Mouse (Mus musculus) right cerebral cortex, postnatal 14 days (tissue): ENCODE data around the gene Adprhl2.

Source experiments
- DNase-seq: peaks from one replicate; pipeline ENCODE4 v3.0.0; 2022

Gene Adprhl2

DNA sequence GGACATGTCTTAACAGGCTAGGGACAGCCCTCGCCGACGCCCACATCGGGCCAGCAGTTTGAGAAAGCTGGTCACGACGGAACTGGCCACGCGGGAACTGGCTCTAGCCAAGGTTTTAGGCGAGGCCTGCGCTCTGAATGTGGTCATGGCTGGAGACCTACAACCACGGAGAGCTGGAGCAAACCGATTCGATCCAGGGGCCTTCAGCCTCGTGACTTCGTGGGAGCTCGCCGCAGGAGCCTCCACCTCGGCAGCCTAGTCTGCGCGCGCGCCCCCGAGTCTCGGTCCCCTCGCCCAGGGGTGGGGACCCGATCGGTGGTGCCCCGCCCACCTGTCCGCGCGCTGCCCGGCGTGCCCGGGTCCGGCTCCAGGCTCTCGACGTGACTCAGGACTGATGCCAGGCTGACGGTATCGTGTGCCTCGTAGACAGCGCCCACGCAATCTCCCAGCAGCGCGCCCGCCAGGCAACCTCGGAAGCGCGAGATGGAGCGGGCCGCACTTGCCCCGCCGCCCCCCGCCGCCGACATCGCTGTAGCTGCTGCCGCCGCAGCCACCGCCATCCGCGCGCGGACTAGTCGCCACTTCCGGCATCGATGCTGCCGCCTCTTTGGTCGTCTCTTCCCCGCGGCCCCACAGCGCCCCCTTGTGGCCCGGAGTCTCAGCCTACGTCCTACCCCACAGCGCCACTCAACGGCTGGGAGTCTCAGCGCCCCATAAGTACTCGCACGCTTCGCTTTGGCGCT, at the start of gene Adprhl2:
Gene Adprhl2 (minus strand): TSS at position 593 of the 743 bp plus-strand sequence.
- peak; percentile 100 for DNase-seq

DNA sequence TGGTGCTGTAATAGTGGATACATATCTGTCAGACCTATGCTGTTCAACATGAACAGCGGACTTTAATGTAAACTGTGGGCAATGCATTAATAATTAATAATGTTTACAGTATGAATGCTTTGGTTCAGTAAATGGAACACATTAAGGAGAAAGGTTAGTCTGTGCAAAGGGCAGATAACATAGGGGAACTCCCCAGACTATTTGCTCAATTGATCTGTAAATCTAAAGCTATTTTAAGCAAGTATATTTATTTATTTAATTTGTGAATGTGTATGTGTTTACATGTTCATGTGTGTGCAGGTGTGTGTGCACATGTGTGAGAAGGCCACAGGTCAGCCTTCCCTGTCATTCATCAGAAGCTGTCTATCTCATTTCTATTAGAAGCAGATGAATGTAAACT, 38.6 kb upstream of the Adprhl2 start:
- DNase-seq, result no peak

- DNase-seq, result no peak
Observed at GRCm38 (mm10) chr4:126343451-126343850, 21.9 kb upstream of the Adprhl2 start.

GRCm38 (mm10) chr4:126339461-126339860, 18.0 kb upstream of the Adprhl2 start:
- DNase-seq, result no peak

DNA sequence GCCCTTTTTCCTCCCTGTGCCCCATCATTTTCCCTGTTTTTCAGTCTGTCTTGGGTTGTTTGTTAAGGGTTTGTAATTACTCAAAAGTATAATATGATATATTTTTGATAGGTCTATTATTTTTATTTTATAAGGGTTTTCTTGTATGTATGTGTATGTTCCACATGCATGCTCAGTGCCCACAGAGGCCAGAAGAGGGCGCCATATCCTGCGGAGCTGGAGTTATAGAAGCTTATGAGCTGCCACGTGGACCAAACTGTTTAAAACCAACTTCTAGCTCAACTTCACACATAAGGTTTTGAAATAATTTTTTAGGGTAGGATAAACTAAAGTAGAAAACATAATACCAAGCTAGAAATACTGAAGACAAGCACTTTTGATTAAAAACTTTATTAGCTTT, 10.9 kb upstream of the Adprhl2 start:
- DNase-seq, result no peak

- DNase-seq, result no peak
Observed at GRCm38 (mm10) chr4:126331751-126332150, 10.2 kb upstream of the Adprhl2 start.

DNA sequence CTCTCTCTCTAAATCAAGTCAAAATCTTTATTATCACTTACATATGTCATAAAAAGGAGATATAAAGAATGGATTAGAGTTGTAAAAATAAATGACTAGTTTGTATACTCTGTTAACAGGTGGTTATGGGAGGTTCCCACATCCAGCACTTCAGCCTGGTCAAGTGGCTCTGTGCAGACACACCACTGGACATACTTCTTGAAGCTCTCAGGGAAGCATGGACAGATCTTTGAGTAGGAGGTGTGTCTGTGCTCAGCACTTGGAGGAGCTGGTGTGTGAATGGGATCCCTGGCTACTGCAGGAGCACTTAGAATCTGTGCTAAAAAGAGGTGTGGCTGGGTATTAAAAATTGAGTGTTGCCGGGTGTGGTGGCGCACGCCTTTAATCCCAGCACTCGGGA, 8.8 kb upstream of the Adprhl2 start:
- no peak for DNase-seq

GRCm38 (mm10) chr4:126326036-126326435, 4.5 kb upstream of the Adprhl2 start:
- DNase-seq, result no peak

- DNase-seq, result no peak
Observed at GRCm38 (mm10) chr4:126325281-126325861, 3.9 kb upstream of the Adprhl2 start, which contains the start of gene Tekt2. Gene Tekt2 (minus strand): TSS chr4:126325688.

DNA sequence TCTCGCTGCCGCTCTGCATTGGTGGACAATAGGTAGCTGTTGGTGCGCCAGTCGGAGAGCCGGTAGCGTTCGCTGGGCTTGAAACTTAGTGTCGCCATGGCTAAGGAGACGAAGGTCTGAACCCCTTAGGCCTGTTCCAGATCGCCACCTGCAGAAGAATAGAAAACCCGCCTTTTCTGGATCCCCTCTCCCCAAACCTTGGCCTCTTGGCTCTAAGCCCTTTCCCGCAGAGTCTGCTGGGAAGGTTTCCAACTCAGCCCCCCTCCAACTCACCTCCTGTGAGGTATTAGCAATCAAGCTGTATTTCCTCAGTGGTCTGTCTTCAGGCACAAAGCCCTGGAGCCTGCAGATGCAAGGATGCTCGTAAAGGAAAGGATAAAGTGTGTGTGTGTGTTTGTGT, 3.4 kb upstream of the Adprhl2 start:
- DNase-seq, result no peak

GRCm38 (mm10) chr4:126322646-126323045, 1.1 kb upstream of the Adprhl2 start:
- no peak for DNase-seq

GRCm38 (mm10) chr4:126321854-126322511, 480 bp upstream of the Adprhl2 start:
- no peak for DNase-seq

DNA sequence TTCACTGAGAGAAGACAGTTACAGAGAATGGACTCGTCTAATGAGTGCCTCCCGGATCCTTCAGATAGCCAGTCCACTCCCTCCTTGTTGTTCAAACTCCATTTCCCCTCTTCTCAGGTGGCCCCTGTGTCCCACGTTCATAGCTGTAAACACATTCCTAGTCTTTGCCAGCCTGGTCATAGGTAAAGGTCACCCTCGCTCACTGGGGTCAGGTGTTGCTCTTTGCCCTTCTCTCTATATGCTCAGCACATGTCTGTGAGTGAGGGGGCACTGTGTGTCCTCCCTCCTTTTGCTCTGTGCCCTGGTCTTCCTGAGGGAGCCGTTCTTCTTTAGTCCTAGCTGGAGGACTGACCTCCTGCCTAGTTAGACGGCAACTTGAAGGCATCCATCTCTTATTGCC, 1.7 kb downstream of the Adprhl2 start:
- DNase-seq, result no peak

GRCm38 (mm10) chr4:126316443-126317040, 5.0 kb downstream of the Adprhl2 start:
- no peak for DNase-seq

- DNase-seq, result no peak
Observed at GRCm38 (mm10) chr4:126315931-126316330, 5.6 kb downstream of the Adprhl2 start.

GRCm38 (mm10) chr4:126314393-126314792, 7.1 kb downstream of the Adprhl2 start:
- no peak for DNase-seq

- DNase-seq, result no peak
Observed at GRCm38 (mm10) chr4:126313202-126313601, 8.3 kb downstream of the Adprhl2 start.

DNA sequence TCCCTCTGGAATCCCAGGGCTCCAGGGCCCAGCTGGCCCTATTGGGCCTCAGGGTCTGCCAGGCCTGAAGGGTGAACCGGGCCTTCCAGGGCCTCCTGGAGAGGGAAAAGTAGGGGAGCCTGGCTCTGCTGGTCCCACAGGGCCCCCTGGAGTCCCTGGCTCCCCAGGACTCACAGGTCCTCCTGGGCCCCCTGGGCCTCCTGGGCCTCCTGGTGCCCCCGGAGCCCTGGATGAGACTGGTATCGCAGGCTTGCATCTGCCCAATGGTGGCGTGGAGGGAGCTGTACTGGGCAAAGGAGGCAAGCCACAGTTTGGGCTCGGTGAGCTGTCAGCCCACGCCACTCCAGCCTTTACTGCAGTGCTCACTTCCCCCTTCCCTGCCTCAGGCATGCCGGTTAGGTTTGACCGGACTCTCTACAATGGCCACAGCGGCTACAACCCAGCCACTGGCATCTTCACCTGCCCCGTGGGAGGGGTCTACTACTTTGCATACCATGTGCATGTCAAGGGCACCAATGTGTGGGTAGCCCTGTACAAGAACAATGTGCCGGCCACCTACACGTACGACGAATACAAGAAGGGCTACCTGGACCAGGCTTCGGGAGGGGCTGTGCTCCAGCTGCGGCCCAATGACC, 9.8 kb downstream of the Adprhl2 start:
- DNase-seq, result no peak

- no peak for DNase-seq
Observed at GRCm38 (mm10) chr4:126310344-126310743, 11.2 kb downstream of the Adprhl2 start.

- DNase-seq, result peak; percentile 87
Observed at GRCm38 (mm10) chr4:126309922-126310309, 11.6 kb downstream of the Adprhl2 start.

DNA sequence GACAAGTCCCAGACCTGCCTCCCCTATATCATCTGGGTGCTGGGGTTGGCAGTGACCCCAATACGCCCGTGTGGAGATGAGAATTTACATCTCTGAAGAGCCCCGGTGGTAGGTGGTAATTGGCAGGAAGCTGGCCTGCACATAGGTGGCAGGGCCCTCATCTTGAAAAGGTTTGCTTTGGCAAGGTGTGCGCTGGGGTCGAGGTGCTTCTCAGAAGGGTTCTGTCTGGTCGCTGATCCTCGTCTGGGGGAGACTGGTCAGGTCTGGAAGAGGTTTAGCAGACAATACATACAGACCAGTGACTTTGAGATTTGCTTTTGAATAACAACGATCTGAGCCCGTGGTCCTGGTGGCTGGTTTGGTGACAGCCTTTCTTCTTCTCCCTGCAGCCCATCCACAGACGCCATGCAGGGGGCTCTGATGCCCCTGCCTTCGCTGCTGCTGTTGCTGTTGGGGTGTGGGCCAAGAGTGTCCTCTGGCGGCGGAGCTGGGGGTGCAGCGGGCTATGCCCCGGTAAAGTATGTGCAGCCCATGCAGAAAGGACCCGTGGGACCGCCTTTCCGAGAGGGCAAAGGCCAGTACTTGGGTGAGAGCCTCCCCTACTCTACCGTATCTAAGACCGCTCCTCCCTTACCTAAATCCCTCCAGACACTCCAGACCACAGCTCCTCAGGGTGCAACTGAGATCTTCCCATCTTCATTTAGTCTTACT, 12.1 kb downstream of the Adprhl2 start:
- no peak for DNase-seq

GRCm38 (mm10) chr4:126306827-126307226, 14.7 kb downstream of the Adprhl2 start:
- no peak for DNase-seq

GRCm38 (mm10) chr4:126306058-126306457, 15.4 kb downstream of the Adprhl2 start:
- no peak for DNase-seq
